Mouse (Mus musculus): Measurements from ENCODE around the gene AU015836.
"Not testable (repeated sequence)": the region's sequence is repeated elsewhere in the genome, so short reads cannot be mapped to it uniquely, and the experiment has no call there.

The AU015836 gene

DNA sequence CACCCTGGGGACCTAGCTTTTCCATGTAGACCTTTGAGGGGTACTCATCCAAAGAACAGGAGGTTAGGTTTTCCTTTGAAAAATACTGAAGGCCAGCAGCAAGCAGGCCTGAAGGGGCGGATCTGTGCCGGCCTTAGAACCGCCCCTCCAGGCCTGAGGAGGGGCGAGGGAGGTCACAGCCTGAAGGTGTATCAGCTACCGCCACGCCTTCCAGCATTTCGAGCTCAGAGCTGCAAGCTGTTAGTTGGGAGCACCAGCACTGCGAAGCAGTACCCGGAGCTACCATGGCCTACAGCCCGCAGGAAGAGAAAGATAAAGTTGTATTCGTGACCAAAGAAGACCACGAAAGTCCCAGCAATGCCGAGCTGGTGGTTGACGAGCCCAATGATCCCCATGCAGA is at the start of gene AU015836:
TSS of gene AU015836 (plus strand) at position 216 of the 400 bp plus-strand sequence.
- no peak for DNase-seq (ENCODE audit: low spot score in 2 of 2)

DNA sequence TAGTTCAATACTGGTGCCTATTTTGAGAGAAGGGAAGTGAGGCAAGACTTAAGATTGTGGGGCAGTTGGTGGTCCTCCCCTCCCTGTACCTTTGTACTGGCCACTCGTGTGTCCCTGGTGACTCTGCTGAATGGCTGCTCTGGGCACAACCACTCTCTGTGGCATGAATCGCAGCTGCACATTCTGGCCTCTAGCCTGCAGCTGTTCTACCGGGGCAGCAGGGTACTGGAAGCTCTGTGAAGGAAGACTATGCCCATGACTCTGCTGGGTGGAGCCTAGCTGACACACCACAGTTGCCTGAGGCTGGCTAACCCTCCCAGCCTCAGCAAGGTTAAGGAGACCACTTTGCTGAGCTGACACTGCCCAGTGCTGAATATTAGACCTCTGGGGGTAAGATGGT is 49.4 kb upstream of the AU015836 start:
- DNase-seq (ENCODE audit: low spot score in 2 of 2): no peak

DNA sequence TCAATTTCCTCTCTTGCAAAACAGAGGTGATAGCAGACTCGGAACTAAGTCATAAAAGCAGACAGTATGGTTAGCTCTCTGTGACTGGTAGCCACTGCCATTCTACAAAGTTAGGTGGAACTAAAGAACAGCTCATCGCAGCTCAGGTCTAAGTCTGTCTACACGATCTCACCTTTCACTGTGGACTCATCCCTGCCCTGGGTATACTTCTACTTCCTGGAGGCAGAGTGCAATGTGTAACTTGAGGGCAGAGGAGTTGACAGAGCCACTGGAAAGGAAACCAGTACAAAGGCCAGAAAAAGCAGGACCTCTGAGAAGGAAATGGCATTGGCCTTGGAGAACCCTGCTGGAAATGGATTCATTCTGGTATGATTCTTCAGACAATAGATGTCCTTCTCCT is 40.1 kb upstream of the AU015836 start:
- DNase-seq (ENCODE audit: low spot score in 2 of 2): no peak

DNA sequence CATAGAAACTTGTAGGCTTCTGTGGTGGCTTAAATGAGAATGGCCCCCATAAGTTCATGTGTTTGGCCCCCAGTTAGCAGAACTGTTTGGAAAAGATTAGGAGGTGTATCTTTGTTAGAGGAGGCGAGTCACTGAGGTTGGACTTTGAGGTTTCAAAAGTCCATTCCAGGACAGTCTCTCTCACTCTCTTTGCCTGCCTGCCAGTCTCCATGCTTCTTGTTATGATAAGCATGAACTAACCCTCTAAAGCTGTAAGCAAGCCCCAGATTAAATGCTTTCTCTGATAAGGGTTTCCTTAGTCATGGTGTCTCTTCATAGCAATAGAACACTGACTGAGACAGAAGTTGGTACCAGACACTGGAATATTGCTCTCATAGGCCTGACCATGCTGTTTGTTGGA is 39.7 kb upstream of the AU015836 start:
- DNase-seq (ENCODE audit: low spot score in 2 of 2): no peak

DNA sequence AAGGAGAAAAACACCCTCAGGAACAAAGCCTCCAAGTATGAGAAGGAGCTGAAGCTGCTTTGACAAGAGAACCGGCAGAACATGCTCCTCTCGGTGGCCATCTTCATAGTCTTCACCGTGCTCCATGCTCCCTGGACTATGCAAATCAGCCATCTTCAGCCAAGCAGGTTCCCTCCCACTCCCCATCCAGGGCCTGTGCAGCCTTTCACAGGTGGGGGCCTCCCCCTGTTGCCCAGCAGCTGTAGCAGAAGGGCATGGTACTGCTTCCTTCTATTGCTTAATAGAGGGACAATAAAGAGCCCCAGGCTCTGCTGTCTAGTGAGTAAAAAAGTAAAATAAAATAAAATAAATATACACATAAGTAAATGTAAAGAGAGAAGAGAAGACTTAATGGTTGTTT is 36.8 kb upstream of the AU015836 start:
- DNase-seq (ENCODE audit: low spot score in 2 of 2): no peak

DNA sequence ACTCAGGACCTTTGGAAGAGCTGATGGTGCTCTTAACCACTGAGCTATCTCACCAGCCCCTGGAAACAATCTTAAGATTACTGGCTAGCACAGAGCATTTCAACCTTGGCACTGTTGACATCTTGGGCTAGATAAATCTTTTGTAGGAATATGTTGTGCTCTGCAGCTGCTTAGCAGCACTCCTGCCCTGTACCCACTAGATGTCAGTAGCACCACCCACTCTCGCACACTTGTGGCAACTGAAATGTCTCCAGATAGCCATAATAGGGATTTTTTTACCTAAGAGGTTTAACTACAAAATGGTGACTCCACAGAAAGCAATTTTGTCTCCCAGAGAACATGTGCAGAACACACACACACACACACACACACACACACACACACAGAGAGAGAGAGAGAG is 11.7 kb upstream of the AU015836 start:
- DNase-seq (ENCODE audit: low spot score in 2 of 2): no peak

DNA sequence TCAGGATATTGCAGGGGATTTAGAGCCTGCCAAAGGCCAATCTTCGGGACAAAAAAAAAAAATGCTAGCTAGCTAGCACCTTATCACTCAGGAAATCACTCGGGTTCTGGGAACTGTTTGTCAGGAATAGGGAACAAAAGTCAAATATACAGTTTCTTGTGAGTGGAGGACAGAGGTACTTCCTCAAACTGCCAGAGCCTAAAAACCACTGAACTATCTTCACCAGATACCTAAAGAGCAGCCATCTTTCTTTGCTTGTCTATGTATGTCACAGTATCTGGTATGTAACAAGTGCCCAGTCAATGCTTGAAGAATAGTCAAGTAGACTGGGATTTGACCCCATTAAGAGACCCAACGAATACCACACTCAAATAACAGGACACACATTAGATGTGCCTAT is 10.0 kb upstream of the AU015836 start:
- DNase-seq (ENCODE audit: low spot score in 2 of 2): no peak

DNA sequence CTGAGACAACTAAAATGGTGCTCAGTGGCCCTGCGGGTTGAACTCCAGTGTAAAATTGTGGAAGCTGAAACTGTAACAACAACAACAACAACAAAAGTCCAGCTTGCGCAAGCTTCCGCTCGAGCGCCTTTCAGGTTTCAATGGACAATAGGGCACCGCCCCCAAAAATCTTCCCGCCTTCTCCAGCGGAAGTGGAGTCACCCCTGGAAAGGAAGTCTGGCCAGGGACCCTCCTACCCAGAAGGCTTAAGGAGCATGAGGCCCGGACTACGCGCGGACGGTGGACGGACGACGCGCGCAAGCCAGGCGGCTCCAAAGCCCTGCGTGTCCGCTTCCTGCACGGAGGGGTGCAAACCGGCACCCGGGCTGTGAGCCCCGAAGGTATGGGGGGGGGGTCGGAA is 11.9 kb downstream of the AU015836 start:
- DNase-seq (ENCODE audit: low spot score in 2 of 2): no peak

DNA sequence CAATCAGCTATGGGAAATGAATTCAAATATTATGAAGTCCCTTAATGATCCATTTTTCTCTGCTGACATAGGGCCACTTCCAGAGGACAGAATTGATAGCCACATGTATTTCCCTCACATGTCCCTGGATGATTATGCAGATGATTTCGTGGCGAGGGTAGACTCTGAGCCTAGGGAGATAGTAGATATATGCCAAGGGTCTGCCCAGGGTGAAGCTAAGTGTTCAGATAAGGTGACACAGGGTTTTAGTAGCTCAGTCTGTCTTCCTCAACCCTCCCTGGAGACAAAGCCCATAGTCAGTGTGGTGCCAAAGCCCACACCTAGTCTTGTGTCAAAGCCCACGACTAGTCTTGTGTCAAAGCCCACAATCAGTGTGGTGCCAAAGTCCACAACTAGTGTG is 13.7 kb downstream of the AU015836 start:
- DNase-seq (ENCODE audit: low spot score in 2 of 2): no peak

DNA sequence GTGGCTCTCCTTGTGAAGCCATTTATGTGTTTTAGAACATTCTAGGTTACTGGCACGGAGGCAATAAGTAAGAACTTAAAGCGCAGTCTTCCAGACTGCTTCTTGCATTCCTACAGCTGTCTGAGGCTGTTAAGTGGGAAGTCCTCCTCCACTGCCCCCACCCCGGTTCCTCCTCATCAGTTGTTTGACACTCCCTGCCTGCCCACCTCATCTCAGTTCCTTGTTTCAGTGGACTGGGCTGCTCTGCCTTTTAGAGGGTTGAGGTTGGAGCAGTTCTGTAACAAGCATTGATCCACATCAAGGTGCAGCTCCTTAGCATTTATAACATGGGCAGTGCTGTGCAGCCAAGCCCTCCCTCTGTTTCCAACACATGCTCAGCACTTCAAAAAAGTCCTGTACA is 16.6 kb downstream of the AU015836 start:
- DNase-seq (ENCODE audit: low spot score in 2 of 2): not testable (repeated sequence)

DNA sequence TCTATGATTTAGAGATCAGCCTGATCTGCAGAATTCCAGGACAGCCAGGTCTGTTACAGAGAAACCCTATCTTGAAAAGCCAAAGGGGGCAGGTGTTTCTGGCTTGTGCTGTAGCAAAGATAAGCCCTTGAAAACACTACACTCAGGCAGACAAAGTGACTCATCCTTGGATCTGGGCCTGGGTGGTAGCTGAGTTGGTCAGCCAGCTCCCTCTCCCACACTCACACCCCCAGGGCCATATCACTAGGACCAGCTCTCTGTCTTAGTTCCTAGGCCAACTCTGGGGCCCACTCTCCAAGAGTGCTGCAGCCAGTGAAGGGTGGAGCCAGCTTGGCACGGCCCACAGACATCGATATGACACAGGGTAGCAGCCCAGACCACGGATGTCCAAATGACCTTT is 38.5 kb downstream of the AU015836 start:
- no peak for DNase-seq (ENCODE audit: low spot score in 2 of 2)

DNA sequence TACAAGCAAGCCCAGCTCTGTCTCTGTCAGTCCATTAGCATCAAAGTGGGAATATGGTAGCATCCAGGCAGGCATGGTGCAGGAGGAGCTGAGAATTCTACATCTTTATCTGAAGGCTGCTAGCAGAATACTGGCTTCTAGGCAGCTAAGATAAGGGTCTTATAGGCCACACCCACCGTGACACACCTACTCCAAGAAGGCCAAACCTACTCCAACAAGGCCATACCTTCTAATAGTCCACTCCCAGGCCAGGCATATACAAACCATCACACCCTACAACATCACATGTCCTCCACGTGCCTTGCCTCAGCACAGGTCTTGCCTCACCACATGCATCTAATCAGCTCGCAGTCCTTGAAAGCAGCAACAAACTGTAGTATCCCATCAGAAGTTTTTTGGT is 41.0 kb downstream of the AU015836 start:
- DNase-seq (ENCODE audit: low spot score in 2 of 2): no peak

DNA sequence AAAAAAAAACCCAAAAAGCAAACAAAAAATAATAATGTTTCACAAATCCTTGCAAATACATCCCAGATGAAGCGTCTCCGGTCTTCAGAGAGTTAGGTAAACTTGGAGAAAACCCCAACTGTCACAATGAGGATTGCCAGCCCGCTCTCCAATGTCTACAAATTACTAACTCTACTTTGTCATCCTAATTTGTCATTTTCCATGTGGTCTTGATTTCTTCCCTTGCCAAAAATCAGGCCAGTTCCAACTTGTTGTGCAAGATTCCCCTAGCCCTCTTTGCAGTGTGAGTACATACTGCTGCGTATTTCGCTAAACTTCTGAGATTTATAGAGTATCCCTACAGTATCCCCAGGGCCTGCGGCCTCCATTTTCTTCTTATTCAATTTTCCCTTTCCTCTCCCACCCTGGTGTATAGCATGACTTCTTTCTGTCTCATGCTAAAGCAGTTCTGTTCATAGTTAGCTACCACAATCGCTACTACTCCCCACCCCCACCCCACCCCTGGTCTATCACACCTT is 43.3 kb downstream of the AU015836 start:
- no peak for DNase-seq (ENCODE audit: low spot score in 2 of 2)

DNA sequence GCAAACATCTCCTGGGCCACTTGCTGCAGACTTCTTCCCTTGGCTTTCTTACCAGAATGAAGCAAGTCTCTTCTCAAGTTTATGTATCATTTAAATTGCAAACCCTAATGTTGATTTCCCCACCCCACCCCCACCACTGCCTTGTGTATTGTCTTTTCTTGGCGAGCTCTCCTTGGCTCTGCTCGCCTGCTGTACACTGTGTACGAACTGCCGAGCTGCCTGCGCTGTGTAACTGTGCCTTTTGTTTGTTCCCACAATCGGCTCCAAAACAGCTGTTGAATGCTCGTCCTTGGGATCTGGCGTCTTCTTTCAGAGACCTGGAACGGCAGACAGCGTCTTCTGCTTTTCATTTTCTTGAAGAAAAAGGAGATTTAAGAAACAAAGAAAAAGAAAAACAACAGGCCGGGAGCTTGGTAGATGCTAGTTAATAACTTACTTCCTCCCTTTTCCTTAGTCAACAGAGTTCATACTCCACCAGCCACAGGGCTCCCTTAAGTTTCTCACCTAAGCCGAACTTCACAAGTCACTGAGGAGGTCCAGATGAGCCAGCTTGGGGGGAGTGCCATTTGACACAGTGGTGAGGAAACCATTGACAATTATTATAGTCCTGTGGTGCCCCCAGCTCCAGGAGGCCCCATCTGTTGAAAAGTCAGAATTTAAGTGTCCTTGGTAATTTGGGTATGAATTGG is 44.2 kb downstream of the AU015836 start:
- no peak for DNase-seq (ENCODE audit: low spot score in 2 of 2)

DNA sequence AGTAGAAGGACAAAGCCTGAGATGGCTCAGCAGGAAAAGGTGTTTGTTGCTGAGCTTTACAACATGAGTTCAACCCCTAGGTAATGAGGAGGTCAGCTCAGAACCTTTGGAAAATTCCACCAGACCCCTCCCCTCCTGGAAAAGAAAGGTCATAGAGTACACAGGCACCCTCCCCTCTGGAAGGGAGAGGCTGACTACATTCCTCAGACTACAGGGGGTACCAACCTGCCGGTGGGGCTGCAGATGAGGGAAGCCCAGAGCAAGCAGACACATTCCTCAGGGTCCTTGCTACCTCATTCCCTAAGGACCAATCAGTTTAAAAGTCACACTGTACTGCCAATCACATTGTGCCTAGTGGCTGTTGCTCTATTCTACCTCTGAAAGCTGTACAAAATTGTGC is 48.4 kb downstream of the AU015836 start:
- no peak for DNase-seq (ENCODE audit: low spot score in 2 of 2)

DNA sequence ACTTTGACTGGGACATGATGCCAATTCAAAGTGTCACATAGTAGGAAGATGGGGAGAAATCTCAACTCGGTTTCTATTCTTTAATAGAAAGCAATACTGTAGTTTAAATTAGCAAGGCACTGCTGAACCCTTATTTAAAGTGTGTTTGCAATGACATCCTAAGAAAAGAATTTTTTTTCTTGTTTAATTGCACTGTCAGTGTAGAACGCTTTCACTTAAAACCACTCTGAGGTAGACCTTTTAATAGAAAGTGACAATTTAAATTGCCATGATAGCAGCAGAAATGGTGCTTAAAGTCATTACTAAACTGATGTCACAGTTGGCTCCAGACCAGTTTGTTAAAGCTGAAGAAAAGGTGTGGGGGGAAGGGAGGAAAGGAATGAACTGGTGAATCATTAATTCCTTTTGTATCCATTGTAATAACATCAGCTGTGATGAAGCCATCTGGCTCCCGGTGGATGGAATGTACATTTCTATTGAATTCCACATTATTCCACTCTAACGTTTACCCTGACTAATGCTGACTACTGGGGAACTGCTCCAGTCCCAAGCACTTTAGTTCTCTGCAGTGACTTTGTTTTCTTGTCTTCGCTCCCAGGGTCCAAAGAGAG is 53.9 kb downstream of the AU015836 start:
- DNase-seq (ENCODE audit: low spot score in 2 of 2): no peak
